Mouse (Mus musculus): ENCODE data around the gene Igfbp3.

Igfbp3 gene

DNA sequence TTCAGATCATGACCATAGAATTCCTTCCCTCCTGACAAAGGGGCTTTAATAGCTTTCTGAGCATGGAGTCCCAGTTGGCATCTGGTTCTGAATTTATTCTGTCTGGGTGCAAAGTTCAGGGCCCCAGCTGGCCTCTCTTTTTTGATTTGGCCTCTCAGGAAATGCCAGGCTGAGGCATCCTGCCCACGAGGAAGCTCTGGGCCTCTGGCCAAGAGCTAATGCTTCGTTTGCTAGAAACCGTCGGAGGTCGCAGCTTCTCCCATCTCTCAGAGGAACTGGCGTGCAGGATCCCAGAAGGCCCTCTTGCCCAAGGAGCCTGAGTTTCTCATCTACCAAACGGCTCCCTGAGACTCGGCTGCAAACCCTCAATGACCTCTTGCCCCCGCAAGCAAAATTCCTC is 2.5 kb downstream of the Igfbp3 start:
- DNase-seq (ENCODE audit: low read depth) = no peak

- peak; percentile 32 for DNase-seq (ENCODE audit: low read depth)
Measured at GRCm38 (mm10) chr11:7210343-7210742, 3.4 kb downstream of the Igfbp3 start.

GRCm38 (mm10) chr11:7203846-7204245 is 9.9 kb downstream of the Igfbp3 start:
- no peak for DNase-seq (ENCODE audit: low read depth)

GRCm38 (mm10) chr11:7202206-7202605 is 11.5 kb downstream of the Igfbp3 start:
- no peak for DNase-seq (ENCODE audit: low read depth)

- DNase-seq (ENCODE audit: low read depth) = no peak
Measured at GRCm38 (mm10) chr11:7200393-7200783, 13.3 kb downstream of the Igfbp3 start.

- DNase-seq (ENCODE audit: low read depth) = peak; percentile 65
Measured at GRCm38 (mm10) chr11:7199736-7200392, 13.9 kb downstream of the Igfbp3 start.

DNA sequence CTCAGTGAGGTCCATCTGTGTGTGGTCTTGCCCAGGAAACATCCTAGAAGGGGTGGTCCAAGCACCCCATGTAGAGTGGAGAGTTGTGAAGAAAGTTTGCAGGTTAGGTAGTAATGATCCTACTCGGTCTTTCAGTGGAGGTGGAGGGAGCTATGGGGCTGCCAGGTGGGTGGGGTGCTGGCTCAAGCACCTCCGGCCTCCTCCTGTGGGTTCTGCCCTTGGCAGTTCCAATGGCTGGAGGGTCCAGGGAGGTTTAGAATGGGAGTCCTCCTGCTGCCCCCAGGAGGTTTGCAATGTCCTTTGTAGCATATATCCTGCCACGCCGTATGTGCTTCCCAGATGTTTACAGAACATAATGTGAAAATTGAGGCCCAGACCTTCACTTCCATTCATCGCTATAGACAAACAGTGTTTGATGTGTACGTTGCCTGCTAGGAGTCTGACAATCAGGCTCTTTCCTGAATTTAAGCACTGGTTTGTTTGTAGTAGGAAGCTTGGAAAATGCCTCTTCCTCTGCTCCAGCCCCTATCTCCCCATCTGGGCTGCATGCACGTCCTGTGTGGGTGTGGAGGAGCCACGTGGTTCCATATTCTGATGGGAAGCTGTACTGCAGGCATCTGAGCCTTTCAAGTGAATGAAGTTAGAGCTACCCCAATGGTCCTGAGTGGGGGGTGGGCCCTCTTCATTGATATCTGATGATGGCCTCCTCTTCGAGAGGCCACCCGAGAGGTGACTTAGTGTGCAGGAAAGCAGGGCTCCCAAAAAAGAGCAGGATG is 15.1 kb downstream of the Igfbp3 start:
- DNase-seq (ENCODE audit: low read depth) = no peak

DNA sequence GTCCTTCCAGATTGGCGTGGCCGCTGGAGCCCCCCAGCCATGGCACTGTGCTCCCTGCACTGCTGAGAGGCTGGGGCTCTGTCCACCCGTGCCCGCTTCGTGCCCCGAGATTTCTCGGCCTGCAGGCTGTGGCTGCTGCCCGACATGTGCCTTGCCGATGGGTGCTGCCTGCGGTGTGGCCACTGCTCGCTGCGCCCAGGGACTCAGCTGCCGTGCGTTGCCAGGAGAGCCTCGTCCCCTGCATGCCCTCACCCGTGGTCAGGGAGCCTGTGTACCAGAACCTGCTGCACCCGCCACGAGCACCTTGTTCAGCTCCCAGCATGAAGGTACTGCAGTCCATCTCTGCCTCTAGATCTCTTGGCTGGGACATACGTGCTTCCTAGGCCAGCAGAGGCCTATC is 15.7 kb downstream of the Igfbp3 start:
- DNase-seq (ENCODE audit: low read depth) = no peak

GRCm38 (mm10) chr11:7197491-7197941 is 16.2 kb downstream of the Igfbp3 start, which contains the start of gene Igfbp1:
Gene Igfbp1 (plus strand): TSS chr11:7197782.
- no peak for DNase-seq (ENCODE audit: low read depth)

DNA sequence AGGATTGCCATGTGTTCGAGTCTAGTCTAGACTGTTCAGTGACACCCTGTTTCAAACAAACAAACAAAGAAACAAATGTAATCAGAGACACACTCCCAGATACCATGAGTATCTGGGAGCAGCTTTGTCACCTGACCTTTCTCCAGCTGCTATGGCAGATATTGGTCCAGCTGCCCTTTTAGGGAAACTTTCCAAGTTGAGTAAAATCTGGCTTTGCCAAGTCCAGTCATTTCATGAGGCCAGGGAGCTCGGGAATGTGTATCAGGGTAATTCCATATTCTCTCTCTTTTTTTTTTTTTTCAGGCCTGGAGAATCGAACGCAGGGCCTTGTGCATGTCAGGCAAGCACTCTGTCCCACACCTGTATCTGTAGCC is 18.4 kb downstream of the Igfbp3 start:
- DNase-seq (ENCODE audit: low read depth) = no peak

- DNase-seq (ENCODE audit: low read depth) = no peak
Measured at GRCm38 (mm10) chr11:7194432-7195311, 19.1 kb downstream of the Igfbp3 start.

DNA sequence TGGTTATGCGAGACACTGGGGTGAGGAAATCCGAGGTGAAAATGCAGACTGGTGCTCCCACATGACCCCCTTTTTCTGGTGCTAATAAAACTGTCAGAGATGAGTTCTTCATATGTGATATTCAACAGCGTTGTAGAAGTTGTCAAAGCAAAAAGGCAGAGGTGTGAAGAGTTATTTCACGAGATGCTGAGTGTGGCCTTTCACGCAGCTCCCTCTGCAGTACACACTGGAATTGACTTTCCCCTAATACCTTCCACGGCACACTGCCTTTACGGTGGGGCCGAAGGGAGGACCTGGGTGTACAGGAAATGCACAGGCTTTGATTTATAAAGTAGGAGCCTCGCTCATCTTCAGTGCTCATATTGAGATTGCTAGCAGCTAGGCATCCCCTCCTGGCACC is 20.6 kb downstream of the Igfbp3 start:
- no peak for DNase-seq (ENCODE audit: low read depth)

DNA sequence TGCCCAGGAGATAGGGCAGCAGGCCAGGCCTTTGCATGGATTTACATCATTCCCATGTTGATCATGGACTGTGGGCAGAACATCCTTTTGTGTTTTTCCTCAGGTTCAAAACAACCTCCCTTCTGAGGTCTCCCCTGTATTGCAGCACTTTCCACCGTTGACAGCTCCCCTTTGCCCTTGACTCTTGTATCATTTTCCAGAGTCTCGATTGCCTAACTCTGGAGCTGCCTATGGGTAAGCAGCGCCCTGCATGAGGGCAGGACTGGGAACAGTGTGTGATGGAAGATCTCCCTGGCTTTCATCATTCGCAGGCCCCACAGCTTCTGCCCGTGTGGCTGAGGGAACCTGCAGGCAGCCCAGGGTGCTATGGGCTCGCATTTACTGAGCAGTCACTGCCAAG is 21.0 kb downstream of the Igfbp3 start:
- no peak for DNase-seq (ENCODE audit: low read depth)

DNA sequence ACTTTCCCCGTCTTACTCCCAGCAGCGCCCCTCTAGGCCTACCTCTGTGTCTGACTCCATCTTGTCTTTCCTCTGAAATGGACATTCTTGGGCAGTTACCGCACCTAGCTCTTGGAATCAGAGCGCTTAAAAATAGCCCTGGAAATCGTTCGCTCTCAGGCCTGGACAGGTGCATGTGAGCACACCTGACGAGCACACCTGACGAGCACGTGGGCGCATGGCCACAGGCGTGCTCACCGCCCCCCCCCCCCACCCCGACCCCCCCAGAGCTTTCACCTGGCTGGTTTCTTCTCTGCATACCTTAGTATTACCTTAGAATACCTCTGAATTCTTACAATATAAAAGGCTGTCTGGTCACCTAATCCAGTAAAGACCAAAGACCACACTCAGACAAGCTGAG is 25.3 kb downstream of the Igfbp3 start, which contains the start of gene Gm11985:
TSS of gene Gm11985 (minus strand) at position 101 of the 400 bp plus-strand sequence.
- no peak for DNase-seq (ENCODE audit: low read depth)

GRCm38 (mm10) chr11:7187472-7187871 is 26.3 kb downstream of the Igfbp3 start:
- DNase-seq (ENCODE audit: low read depth) = no peak

GRCm38 (mm10) chr11:7184420-7184819 is 29.3 kb downstream of the Igfbp3 start:
- DNase-seq (ENCODE audit: low read depth) = no peak

DNA sequence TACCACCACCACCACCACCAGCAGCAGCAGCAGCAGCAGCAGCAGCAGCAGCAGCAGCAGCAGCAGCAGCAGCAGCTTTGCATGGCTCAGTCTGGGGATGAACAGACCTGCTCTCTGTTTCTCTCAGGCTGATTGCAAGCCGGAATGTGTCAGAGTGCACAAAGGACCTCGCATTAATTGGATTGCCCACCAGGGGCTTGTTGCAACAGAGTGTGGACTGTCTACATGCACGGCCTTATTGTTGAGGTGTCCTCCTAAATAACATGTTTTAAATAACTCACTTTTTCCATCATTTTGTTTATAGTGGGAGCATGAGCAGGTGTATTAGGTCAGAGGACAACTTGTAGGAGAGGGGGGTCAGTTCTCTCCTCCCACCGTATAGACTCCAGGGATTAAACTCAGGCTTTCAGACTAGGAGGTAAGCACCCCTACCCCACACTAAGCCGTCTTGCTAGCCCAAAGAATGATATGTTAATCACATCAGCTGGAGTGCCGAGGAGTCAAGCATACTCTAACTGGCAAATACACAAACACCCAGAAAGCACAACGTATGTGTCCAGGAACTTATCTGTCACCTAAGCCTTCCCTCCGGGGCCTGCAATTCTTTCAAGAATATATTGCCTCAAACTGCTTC is 31.2 kb downstream of the Igfbp3 start:
- no peak for DNase-seq (ENCODE audit: low read depth)

- no peak for DNase-seq (ENCODE audit: low read depth)
Measured at GRCm38 (mm10) chr11:7179276-7179675, 34.4 kb downstream of the Igfbp3 start.

- DNase-seq (ENCODE audit: low read depth) = no peak
Measured at GRCm38 (mm10) chr11:7178724-7179123, 35.0 kb downstream of the Igfbp3 start.

DNA sequence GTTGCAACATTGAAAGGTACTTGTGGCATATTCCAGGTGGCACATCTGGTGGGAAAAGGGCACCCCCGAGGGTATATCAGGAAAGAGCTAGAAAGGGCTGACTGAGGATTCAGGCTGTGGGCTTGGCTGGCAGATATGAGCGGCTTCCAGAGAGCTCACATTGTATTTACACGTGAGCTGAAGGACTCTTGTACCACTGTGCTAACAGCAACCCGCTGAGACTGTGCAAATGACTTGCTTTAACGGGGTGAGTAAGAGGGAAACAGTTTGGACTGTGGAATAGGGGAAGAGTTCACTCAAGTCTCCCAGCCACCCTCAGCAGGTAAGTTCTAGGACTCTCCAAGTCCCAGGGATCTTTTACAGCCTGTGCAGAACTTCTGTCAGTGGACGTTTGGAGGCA is 40.1 kb downstream of the Igfbp3 start:
- DNase-seq (ENCODE audit: low read depth) = no peak

- no peak for DNase-seq (ENCODE audit: low read depth)
Measured at GRCm38 (mm10) chr11:7169645-7170044, 44.1 kb downstream of the Igfbp3 start.

DNA sequence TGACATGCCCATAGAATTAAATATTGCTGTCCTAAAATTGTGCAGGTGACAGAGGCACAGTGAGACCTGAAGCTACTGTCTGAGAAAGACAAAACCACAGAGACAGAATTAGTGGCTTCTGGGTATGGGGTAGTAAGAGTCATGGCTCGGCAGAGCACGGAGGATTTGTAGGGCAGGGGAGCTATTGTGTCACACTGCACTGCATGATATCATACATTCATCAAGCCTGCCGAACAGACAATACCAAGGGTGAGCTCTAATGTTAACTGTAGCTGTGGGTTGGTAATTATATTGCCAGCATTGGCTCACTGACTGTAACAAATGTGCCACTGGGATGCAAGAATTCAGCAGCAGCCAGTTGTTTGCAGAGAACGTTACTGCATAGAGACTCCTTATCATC is 49.3 kb downstream of the Igfbp3 start:
- no peak for DNase-seq (ENCODE audit: low read depth)

All from induced T-regulatory cell, adult 2 months (primary cell).